Mouse (Mus musculus) gonadal fat pad, adult 2 months (tissue): ENCODE results near the gene Capn12. TPM values are rescaled to one million over a fixed set of nuclear protein-coding genes. Genes with fewer than 3 reads are reported as not detected.
A peak's percentile ranks its signal among the peaks of the same experiment; 100 is the strongest.

Experiments
- DNase-seq: peaks from one replicate; pipeline ENCODE4 v3.0.0-alpha.2; 2012; ENCODE audit warnings: low read depth
- polyA plus RNA-seq: library from polyadenylated mRNA; depleted of rRNA; stranded (reverse); fragments of >200 nt; gene quantifications from 2 replicates; pipeline ENCODE4 v1.2.3, GENCODE M21; 2012

The Capn12 gene
- polyA plus RNA-seq, 1 experiment = 0.28 TPM

DNA sequence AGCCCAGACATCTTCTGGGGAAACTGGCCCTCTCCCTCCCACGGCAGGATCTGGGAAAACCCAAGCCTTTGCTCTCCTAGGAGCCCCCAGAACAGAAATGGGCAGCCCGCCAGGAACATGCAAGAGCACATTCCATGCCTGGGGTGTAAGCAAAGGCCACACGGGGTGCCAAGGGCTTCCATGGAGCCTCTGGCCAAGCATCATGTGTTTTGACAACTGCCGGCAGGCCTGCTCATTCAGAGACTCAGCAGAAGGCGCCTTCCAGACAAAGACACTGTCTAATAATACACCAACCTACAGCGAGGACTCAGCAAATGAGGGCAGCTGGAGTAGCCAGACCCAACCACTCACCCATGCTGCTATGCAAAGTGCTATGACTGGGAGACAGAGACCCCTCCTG, 38.6 kb downstream of the Capn12 start:
- DNase-seq = no peak

DNA sequence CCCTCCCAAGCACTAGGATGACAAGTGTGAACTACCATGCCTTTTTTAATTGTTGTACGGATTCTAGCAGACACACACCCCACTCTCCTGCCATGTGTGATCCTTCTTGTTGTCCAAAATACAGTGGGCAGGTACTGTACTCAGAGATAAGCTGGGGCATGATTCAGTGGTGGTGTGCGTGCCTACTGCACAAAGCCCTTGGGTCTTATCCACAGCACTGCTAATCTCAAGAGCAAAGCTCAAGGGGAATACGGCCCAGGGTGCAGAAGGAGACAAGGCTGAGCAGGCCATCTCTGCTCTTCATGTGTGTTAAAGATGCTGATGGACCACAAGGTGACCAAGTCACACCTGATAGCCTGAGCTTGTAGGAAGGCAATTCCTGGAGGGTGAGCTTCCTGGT, 40.0 kb downstream of the Capn12 start:
- no peak for DNase-seq

DNA sequence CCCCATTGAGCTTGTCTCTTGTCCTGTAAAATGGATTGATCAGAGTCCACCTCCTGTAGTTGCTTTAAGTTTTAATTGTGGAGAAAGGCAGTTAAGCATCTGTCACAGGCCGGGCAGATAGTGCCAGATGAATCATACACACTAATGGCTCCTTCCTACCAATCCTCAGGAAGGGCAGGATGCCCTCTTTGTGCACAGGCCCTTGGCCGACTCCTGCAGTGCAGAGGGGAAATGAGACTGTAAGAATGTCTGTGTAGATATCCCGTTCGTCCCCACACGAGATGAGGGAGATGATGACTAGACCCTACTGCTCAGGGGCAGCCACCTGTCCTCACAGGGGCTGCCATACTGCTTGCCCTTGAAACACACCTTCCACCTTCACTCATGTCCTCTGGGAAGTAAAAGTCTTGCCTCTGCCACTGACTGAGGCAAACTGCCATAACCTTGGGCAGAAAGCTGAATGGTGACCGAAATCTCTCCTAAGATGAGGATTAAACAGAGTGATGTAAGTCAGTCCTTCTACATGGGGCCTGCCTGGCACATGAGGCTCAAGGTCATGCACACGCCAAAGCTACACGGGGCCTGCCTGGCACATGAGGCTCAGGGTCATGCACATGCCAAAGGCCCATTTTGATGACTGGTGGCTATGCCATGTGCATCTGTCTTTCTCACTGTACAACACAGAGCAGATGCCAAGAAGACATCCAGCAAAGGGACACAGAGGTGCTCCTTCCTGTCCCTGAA, 40.7 kb downstream of the Capn12 start:
- no peak for DNase-seq

DNA sequence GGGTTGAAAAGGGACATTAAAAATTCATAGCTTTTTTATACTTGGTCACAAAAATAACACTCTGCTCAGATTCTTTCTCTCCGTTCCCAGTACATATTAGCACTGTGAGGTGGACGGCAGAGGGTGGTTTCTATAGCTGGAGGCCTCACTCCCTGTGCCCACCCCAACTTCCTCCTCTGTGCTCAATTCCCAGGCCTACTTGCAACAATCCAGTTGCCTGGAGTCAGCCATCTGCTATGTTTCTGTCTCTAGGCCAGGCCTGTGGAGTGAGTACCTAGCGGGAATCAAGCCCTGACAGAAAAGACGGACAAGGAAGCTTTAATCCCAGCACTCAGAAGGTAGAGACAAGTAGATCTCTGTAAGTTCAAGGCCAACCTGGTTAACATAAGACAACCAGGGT, 41.4 kb downstream of the Capn12 start:
- DNase-seq = no peak

DNA sequence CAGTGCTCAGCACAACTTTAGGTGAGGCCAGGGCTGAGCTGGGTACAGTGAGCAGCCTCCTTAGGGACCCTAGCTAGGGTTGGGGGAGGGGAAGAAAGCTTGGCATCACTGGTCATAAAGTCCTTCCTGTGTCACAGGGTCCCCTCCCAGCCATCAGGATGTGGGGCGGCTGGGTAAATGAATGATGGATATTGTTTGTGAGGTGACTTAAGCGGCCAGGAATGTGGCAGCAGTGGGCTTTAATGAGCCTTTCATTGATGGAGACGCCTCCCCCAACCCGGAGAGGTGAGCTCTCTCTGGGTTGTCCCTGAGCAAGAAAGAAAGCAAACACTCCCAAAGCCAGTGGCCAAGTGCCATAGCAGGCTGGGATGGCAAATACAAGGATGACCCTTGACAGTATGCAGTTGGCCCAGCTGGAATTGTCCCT, 42.7 kb downstream of the Capn12 start:
- no peak for DNase-seq

DNA sequence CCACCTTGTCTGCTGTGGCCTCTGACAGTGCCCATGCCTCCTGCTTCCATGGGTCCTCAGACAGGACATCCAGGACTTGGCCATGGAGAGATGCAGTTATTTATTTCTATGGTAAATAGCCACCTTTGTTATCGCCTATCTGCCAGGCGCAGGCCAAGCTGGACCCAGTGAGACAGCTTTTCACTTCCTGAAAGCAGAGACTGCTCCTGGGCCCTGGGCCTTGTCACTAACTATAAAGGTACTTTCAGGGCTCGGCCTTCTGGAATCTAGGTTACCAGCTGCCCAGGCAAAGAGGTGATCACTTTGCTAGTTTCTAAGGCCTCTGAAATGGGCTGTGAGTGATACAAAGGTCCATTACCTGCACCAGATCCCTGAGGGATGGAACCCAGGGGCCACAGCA, 43.6 kb downstream of the Capn12 start:
- DNase-seq = no peak

DNA sequence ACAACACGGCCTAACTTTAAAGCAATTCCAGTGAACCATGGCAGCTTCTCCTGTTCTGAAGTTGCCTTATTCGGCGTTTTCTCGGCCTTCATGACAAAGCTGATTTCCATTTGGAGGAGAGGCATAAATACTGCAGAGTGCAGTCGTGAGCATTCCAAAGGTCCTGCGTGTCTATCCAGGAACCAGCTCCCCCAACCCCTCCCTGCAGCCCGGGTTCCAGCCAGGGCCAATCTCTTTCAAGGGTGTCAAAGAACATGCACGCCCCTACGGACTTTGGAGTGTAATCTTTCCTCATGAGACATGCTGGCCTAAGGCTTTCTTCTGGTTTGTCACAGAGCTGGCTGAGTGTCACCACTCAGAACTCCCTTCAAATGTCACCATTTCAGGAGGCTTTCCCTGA, 44.1 kb downstream of the Capn12 start:
- no peak for DNase-seq

DNA sequence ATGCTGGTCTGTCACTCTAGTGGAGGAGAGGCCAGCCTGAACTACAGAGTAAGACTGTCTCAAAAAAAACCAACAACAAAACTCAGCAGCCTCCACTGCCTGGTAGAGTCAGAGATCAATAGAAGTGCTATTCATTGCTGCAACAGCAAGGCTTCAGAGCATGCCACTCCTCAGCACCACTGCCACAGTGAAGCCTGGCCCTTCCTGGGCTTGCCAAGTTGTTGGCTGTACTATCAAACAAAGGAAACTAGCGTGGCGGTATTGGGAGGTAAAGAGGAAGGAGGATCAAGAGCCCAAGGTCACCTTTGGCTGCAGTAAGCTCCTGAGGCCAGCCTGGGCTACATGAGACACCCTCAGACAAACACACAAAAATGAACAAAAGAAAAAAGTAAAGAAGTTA, 45.0 kb downstream of the Capn12 start:
- DNase-seq = no peak

DNA sequence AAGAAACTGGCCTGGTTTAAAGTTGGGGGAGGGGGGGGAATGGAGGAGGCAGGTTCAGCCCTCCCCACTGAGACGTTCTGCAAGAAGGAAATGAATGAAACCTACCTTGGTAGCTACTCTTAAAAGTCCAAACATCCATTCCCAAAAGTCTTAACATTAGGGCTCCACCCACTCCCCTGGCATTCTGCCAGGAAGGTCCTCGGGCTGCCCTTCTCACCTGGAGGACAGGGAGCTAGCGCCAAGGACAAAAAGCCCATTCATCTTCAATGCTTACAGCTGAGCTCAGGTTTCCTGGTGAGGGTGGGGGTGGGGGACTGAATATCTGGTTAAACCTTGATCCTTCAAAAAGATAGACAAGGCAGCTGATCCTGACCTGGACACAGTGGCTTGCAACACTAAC, 48.2 kb downstream of the Capn12 start:
- DNase-seq = no peak

DNA sequence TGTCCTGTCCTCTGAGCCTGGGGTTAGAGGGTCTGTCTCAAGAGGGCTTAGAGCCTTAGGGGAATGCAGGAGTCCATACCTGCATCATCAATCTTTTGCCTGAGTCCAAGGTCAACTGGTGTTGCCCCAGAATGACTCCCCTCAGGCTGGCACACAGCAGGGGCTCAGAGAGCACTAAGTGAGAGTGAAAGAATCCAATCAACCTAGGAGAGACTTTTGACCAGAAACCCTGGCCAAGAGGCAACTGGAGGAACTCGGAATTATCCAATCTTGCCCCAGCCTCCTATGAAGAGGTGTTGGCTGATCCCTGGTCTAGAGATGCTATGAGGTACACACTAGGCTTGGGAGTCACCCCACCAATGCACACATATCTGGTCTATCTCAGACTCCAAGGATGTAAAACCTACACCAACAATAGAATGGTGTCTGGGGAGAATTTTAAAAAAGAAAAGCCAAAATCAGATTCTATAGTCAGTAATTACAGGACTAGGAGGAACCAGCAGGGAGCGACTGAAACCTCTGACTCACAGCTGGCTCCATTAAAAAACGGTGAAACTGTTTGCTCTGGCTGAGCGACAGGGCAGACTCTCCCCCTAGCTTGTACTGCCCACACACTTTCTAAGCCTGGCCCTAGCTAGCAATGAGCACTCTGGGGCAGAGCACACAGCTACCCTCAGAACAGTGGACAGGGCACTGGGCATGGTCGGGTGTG, 49.3 kb downstream of the Capn12 start:
- DNase-seq = no peak

DNA sequence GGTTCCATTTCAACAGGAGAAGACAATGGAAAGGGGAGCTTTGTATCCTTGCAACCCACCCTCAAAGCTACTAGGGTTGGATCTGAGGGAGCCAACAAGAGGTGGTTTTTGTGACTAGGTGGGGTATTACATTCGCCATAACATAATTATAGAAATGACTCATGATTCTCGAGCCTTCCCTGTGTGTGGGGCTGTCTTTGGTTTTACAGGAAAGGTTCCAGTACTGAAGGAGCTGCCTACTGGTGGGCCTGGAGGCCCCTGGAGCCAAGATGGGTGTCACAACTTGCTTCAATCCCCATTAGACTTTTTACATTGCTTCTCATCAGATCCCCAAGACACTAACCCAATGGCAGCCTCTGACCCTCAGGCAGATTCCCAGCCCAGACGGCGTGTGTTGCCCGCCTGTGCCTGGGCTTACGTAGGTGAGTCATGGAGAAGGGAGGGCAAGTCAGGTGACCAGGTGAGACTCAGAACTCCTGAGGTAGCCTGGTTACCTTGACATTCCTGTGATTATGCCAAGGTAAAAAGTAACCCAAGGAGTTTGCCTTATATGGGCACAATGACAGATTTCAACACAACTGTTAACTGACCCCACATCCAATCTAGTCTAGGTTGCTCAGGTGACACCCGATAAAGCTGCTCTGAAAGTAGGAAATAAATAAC, 49.9 kb downstream of the Capn12 start:
- no peak for DNase-seq

DNA sequence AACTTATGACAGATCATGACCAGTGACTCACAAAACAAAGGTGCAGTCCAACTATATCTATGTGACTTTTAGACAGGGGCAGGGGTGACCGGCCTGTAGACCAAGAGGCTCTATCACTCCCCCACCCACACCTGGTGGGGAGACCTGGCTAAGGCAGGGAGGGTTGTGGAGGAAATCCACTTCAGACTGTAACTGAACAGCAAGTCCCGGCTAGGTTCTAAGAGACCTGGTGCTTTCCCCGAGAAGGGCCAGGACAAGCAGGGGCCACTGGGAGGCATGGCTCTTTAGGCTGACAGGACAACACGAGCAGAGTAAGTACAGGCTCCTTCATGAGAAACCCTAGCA, 50.4 kb downstream of the Capn12 start:
- DNase-seq = no peak

DNA sequence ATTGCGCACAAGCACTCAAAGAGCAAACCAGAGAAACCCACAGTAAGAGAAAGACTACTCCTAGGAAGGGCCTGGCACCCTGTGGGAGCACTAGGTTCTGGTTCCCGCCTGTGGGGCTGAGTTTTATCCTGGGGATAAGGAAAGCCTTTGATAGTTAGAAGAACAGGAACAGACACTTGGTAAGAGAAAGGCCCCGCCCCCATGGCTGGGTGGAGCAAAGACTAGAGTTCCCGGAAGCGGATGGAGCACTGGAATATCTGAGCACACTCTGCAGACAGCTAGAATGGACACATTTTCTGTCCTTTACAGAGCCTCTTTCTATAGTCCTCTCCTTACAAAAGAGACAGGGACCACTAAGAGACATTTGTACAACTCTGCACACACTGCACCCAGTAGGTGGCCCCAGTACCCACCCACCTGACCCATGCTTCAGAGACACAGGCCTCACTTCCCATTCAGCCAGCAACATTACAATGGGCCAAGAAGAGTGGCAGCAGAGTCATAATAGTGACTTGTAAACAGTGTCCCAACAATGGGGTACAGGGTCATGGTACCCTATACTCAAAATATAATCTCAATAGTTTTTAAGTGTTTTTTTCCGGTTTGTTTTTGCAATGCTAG, 51.3 kb downstream of the Capn12 start:
- DNase-seq = no peak

DNA sequence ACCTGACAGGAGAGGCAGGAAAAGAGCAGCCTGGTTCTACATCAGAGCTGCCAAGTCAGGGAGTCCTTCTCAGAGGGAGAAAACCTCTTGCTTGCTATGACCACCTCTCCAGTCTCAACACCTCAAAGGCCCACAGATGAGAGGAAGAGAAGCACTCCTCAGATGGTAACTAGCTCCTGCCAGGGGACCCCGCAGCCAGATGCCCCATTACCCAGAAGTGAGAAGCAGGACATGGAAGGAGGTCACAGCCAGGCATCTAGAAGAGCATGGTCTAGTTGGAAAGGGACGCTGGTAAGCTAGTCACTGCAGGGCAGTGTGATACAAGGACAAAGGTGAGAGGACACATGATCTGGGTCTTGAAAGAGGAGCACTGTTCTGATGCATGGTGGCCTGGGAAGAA, 52.6 kb downstream of the Capn12 start:
- no peak for DNase-seq

DNA sequence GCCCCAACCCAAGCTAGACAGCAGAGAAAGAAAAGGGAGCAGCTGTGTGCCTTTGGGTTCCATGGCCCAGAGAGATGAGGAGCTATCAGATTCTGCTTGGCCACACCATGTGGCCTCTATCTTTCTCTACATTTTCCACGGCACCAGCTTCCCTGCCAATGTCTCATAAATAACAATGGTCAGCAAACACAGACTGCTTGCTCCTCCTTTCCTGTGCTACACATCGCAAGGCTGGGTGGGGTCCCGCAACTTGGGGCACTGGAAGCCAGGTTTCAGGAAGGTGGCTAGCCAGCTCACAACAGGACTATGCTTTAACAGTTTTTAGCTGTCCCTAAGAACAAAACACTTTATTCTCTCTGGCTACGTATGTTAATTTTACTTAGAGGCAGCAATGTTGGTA, 55.6 kb downstream of the Capn12 start:
- DNase-seq = no peak

DNA sequence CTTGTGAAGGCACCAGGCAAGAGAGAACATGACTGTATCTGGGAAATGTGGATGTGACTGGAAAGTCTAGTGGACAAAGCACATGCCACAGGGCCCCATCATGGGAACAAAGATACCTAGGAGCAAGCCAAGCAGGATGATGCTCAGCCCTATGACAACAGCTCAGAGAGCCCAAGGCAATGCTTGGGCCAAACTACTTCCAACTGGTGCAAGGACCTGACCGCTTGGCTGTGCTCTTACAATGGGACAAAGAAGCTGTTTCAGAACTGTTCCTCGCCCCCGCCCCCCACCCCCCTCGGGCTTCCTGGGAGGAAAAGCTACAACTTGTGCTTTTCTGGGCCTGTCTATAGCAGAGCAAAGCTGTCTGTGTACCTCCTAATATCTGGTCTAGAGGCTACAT, 57.4 kb downstream of the Capn12 start:
- no peak for DNase-seq

DNA sequence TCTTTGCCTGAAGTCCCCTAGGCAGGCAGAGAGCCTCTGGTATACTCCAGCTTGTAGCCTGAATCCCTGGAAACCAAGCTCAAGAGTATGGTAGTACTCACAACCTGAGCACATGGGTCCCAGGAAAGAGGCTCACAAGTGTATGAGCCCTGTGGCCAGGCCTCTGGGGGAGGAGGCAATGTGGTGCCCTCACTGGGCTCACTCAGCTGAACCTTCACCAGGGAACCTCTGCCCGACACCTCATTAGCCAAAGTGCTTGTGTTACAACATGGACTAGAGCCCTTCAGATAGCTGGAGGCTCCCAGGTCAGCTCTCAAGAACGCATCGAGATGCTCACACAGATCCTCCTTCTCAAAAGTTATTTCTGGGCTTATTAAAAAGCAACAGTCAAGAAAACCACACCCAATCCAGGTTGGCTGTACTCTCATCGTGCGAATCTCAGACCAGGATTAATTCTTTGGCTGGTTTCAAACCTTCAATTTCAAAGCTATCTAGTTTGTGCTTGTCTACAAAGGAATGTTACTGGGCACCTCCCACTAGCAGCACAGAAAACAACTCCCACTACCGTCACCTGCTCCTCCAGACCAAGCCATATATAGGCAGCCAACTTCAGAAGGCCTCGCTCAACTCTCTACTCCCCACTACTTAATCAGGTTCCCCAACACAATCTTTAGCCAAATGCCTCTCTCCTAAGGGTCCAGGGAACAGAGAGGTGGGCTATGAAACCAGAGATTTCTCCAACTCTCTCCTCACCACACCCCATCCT, 58.4 kb downstream of the Capn12 start:
- peak; percentile 89 for DNase-seq

DNA sequence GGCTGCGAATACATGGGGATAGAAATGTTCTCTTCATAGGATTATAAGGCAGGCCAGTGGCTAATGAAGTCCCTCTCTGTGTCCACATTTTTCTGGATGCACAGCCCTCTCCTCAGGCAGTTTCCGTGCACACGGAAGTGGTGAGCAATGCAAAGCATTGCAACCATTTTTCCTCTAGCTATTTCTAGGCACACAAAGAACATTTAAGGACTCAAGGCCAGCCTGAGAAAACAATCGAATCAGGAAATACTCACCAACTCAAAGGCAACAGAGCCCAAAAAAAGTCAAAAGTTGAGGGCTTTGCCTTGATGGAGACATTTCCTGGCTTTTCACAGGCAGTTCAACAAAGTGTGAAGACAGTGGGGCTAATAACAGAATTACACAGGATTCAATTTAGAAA, 59.9 kb downstream of the Capn12 start:
- DNase-seq = no peak

DNA sequence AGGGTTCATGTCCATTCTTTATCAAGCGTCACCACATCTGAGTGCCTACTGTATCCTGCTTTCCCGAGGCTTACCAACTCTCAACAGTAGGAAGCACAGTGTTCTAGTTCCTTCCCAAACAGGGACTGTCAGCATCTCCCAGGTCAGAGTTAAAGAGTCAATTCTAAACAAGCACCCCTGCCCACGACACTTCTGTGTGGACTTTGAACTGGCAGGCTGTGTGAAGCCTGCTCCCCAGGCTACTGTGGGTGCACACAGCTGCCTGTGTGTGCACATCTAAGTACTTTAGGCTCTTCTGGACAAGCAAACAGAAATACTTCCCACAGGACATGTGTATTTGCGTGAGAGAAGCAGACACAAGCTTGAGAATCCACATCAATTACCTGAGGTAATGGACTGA, 60.3 kb downstream of the Capn12 start:
- DNase-seq = no peak
